Mouse (Mus musculus) liver (tissue): ENCODE measurements around the gene Gbx1.
"Not testable (repeated sequence)": the region's sequence is repeated elsewhere in the genome, so short reads cannot be mapped to it uniquely, and the experiment has no call there.

ENCODE experiments used
- DNase-seq: peaks from one replicate; pipeline ENCODE4 v3.0.0-alpha.2; 2020; ENCODE audit warnings: mixed read lengths

The Gbx1 gene

GRCm38 (mm10) chr5:24526889-24527230, at the start of gene Gbx1:
TSS of gene Gbx1 (minus strand) at chr5:24527202.
- no peak for DNase-seq

- peak; percentile 39 for DNase-seq
These were observed 49.8 kb upstream of the Gbx1 start for GRCm38 (mm10) chr5:24576801-24577182.

GRCm38 (mm10) chr5:24575948-24576347, 48.9 kb upstream of the Gbx1 start:
- DNase-seq, result no peak

- DNase-seq, result no peak
These were observed 29.7 kb upstream of the Gbx1 start, which contains the start of gene 4931409K22Rik for GRCm38 (mm10) chr5:24556709-24557108. TSS of gene 4931409K22Rik (minus strand) at chr5:24556809.

GRCm38 (mm10) chr5:24555335-24555734, 28.3 kb upstream of the Gbx1 start:
- not testable (repeated sequence) for DNase-seq

- DNase-seq, result no peak
These were observed 26.7 kb upstream of the Gbx1 start for GRCm38 (mm10) chr5:24553621-24554244.

GRCm38 (mm10) chr5:24551317-24551688, 24.3 kb upstream of the Gbx1 start:
- DNase-seq, result no peak

- peak; percentile 31 for DNase-seq
These were observed 23.8 kb upstream of the Gbx1 start for GRCm38 (mm10) chr5:24550598-24551316.

- DNase-seq, result no peak
These were observed 15.6 kb upstream of the Gbx1 start for GRCm38 (mm10) chr5:24542643-24543042.

GRCm38 (mm10) chr5:24541144-24541569, 14.2 kb upstream of the Gbx1 start:
- no peak for DNase-seq

GRCm38 (mm10) chr5:24540387-24541143, 13.6 kb upstream of the Gbx1 start, which contains the start of gene Asb10:
TSS of gene Asb10 (minus strand) at chr5:24540978.
- peak; percentile 45 for DNase-seq

- no peak for DNase-seq
These were observed 12.7 kb upstream of the Gbx1 start for GRCm38 (mm10) chr5:24539571-24540296.

- no peak for DNase-seq
These were observed 10.6 kb upstream of the Gbx1 start for GRCm38 (mm10) chr5:24537618-24538017.

GRCm38 (mm10) chr5:24536511-24536910, 9.5 kb upstream of the Gbx1 start:
- DNase-seq, result no peak

- no peak for DNase-seq
These were observed 8.7 kb upstream of the Gbx1 start for GRCm38 (mm10) chr5:24535731-24536130.

- DNase-seq, result no peak
These were observed 7.3 kb upstream of the Gbx1 start for GRCm38 (mm10) chr5:24534292-24534691.

- no peak for DNase-seq
These were observed 6.4 kb upstream of the Gbx1 start for GRCm38 (mm10) chr5:24533391-24533790.

GRCm38 (mm10) chr5:24530042-24530689, 3.2 kb upstream of the Gbx1 start:
- peak; percentile 85 for DNase-seq

GRCm38 (mm10) chr5:24527780-24528179, 778 bp upstream of the Gbx1 start:
- no peak for DNase-seq

- DNase-seq, result no peak
These were observed 663 bp downstream of the Gbx1 start for GRCm38 (mm10) chr5:24526190-24526888.

- no peak for DNase-seq
These were observed 1.4 kb downstream of the Gbx1 start for GRCm38 (mm10) chr5:24525360-24526189.
